Mouse (Mus musculus) layer of hippocampus, adult 9-11 months (tissue): ENCODE data around the gene Cirbp.
A peak's percentile ranks its signal among the peaks of the same experiment; 100 is the strongest.

ENCODE experiments used
- DNase-seq: peaks from one replicate; pipeline ENCODE4 v3.0.0; 2022

Cirbp gene

DNA sequence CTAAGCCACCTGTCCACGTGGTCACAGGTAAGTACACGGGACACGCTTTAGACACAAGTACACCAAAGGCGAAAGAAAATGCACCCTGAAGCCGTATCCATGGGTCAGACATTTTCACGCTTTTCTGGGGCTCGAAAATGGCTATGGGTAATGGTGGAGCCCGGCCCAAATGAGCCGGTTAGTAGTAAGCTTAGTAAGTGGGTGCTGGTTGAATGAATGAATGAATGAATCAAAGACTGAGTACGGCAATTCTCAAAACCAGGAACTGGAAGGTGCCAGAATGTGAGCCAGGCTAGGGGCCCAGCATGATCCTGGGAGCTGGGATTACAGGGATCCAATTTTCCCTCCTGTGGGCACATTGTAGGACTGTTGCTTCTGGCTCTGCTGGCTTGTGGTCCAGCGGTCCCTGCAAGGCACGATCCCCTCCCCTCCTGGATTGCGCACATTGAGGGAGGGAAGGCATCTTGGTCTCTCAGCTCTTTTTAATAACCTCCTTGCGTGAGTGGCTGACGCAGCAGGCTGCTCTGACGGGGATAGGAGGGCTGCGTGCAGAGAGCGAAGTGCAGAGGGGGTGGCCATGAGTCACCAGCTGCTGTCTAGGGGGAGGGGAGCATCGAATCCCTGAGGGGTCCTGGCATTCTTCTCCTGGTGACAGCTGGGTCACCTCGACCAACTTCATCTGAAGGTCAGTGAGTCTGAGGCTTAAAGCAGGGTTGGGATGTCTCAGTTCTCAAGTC lies at the start of gene Cirbp:
Cirbp (plus strand) TSS at position 594 of the 737 bp plus-strand sequence.
- DNase-seq = peak; percentile 60

- DNase-seq = no peak
Observed at GRCm38 (mm10) chr10:80116563-80116926, 49.2 kb upstream of the Cirbp start.

DNA sequence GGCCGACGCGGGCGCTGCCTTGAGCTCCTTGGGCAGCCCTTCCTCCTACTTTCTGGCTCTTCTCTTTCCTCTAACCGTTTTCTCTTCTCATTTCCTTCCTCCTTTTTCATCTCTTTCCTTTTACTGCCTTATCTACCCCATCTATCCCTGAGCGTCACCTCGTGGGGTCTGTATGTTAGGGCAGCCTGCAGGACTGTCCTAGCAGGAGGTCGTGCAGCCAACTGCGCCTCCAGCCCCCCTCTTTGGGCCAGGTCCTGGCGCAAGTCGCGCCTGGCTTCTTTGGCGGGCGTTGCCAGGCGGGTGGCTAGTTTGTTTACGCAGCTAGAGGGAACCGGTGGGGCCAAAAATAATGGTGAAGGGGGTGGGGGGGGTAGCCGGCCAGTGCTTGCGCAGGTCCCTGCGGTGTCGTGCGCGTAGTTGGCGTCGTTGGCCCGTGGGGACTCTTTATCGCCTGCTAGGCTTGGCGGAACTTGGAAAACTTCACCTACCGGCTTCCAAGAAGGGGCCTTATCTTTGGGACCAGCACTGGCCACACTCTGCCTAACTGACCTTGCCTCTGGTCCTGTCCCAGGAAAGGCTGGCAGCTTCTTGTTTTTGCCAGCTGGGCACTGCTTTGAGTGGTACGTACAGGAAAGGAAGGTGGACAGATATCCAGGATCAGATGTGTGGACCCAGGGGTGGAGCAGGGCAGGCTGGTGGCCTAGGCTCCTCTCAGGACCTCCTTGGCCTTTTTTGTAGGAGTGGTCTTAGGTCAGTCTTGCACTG lies 48.7 kb upstream of the Cirbp start:
- no peak for DNase-seq

DNA sequence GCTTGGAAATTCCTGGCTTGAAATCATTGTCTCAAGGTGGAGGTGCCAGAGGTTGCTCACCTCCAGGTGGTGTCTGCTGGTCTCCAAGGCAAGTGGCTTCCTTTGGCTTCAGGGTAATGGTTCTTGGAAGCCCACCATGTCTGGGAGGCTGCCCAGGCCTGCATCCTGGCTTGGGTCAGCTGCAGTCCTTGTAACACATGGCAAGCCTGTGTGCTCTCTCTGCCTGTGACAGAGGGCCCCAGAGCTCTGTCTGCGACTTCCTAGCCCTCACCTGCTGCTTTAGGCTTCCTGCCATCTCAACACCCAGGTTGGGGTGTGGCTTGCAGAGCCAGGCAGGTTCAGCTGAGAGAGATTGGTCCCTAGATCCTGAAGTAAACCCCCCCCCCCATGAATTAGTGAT lies 48.0 kb upstream of the Cirbp start:
- DNase-seq = no peak

GRCm38 (mm10) chr10:80118552-80118951 lies 47.2 kb upstream of the Cirbp start:
- DNase-seq = no peak

DNA sequence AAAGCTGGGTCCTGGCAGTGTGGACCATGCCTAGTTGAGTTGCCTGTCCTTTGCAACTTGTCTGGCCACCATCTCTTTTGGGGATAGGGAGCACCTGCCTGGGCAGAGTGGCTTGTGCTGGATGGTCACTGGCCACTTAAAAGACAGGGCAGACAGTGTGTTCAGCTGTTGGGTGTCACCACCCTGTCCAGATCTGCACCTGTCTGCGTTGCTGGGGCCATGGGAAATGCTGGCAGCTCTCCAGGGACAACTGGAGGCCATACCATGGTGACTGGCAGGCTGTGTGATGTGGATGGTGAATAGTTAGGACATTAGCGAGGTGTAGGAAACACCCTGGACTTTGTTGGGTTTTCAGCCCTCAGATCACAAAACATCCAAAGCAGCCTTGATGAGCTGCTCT lies 45.6 kb upstream of the Cirbp start:
- no peak for DNase-seq

GRCm38 (mm10) chr10:80121639-80122038 lies 44.1 kb upstream of the Cirbp start:
- DNase-seq = no peak

- no peak for DNase-seq
Observed at GRCm38 (mm10) chr10:80123932-80124562, 41.7 kb upstream of the Cirbp start.

GRCm38 (mm10) chr10:80127920-80128319 lies 37.9 kb upstream of the Cirbp start:
- DNase-seq = no peak

- no peak for DNase-seq
Observed at GRCm38 (mm10) chr10:80129846-80130245, 35.9 kb upstream of the Cirbp start.

- DNase-seq = no peak
Observed at GRCm38 (mm10) chr10:80130403-80131031, 35.3 kb upstream of the Cirbp start.

GRCm38 (mm10) chr10:80131316-80131951 lies 34.4 kb upstream of the Cirbp start:
- no peak for DNase-seq

DNA sequence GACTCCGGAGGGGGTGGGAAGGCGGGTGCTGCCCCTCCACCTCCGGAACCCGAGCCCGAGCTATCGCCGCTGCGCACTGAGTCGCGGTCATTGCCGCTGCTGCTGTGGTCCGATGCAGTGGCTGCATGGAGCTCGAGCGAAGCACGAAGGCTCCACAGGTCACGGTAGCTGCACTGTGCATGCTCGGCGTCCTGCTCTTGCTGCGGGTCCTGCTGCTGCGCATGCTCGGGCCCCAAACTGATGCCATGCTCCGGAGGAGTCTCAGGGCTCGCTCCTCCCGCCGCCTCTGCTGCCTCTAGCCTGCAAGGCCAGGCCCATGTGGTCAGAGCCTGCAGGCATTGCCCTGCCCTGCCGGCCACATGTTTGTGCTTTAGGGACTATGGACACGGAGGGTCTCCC lies 33.8 kb upstream of the Cirbp start:
- DNase-seq = no peak

DNA sequence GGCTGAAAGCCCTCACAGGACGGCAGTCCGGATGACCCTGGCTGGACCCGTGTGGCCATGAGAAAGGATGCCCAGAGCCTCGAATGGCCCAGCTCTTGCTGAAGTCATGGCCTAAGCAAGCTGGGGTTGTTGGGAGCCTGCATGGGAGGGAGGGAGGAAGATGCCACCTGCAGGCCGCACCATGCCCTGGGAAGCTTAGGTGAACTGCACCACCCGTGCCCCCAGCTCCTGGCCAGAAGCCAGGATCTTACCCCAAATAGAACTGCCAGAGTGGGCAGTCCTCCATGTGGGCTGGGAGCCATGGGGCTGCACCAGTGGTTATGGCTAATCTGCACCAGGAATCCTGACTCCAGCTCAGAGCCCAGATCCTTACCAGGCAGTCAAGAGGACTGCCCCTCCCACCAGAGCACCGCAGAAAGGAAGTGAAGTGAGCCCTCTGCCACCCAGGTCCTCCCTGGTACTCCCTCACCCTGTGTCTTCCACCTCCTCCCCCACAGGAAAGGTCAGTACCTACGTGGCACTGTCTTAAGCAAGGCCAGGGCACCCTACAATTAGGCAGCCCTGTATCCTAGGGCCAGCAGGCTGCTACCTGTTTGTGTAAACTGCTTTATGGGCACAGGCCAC lies 32.4 kb upstream of the Cirbp start:
- DNase-seq = no peak

GRCm38 (mm10) chr10:80134421-80134820 lies 31.4 kb upstream of the Cirbp start:
- DNase-seq = no peak

DNA sequence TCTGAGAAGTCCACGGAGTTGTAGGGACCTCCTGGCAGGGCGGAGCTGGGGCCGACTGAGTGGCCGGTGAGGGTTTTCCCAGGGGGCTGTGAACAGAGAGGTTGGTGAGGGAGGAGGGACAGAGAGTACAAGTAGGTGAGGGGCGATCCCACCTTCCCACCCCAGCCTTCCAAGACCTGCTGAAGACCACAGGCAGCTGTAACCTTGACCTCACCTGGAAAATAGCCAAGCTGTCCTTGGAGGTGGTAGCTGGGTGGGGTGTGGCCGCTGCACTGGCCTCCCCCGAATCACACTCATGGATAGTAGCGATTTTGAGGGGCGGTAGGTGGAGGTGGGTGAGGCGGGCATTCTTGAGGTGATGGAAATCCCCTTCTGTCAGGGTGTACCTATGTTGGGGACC lies 30.6 kb upstream of the Cirbp start:
- no peak for DNase-seq

DNA sequence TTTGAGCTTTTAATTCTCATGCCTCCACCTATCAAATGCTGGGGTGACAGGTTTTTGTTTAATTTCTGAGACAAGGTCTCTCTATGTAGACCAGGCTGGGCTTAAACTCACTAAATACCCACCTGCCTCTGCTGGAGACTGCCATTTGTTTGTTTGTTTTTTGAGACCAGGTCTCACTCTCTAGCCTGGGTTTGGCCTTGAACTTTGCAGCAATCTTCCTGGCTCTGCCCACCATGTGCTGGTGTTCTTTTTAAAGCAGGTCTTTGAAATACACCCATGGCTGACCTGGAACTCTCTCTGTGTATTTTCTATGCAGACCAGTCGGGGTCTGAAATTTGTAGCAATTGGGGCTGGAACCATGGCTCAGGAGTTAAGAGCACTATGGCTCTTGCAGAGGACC lies 30.1 kb upstream of the Cirbp start:
- no peak for DNase-seq

GRCm38 (mm10) chr10:80136179-80136951 lies 29.4 kb upstream of the Cirbp start:
- DNase-seq = no peak

GRCm38 (mm10) chr10:80136952-80137625 lies 28.7 kb upstream of the Cirbp start:
- DNase-seq = peak; percentile 73

- DNase-seq = peak; percentile 72
Observed at GRCm38 (mm10) chr10:80137626-80138552, 27.9 kb upstream of the Cirbp start.
